Mouse (Mus musculus): ENCODE results near the gene Tarm1.

DNA sequence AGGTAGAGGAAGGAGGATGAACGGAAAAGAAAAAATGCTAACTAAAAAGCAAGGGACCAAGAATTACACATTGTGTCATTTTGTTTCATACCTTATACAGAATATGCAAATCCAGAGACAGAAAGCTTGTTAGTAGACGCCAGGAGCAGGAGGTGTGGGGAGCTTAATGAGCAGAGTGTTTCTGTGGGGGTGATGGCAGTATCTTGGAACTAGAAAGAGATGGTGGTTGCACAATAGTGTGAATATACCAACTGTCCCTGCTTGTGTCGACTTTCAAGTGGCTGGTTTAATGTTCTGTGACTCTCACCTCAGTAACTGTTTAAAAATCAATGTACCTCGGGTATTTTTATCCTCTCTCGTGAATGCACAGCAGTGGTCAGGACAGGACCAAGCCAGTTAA, 25.7 kb downstream of the Tarm1 start:
- TF ChIP-seq EP300 (IDR thresholded peaks at IDR 0.05; ENCODE audit: low read depth) (no peak), CTCF (IDR thresholded peaks at IDR 0.05; ENCODE audit: low read depth) (no peak)
